Mouse (Mus musculus) heart, embryonic 11.5 days (tissue): ENCODE results near the gene Tbc1d4. TPM values are rescaled to one million over a fixed set of nuclear protein-coding genes. Genes with fewer than 3 reads are reported as not detected.
A peak's percentile ranks its signal among the peaks of the same experiment; 100 is the strongest.

ENCODE experiments used
- ATAC-seq: fragments of 200-750 bp; cut with Nextera tagmentation; replicated peaks from 2 replicates; pipeline ENCODE4 v1.8.0; 2017; ENCODE audit warnings: moderate library complexity; ENCODE audit not compliant: insufficient number of reproducible peaks, low FRiP score, low TSS enrichment
- H3K27ac ChIP-seq: fragments of 300-500 bp; sonication (generic); 2 replicates; pipeline ENCODE4 v1.5.1; 2014; ENCODE audit warnings: mild to moderate bottlenecking, low read depth, low read length
- H3K27me3 ChIP-seq: fragments of 300-500 bp; sonication (generic); 2 replicates; pipeline ENCODE4 v1.6.1; 2014; ENCODE audit warnings: mild to moderate bottlenecking, low read length, mixed read lengths; ENCODE audit not compliant: control insufficient read depth, insufficient read depth
- H3K36me3 ChIP-seq: fragments of 300-500 bp; sonication (generic); 2 replicates; pipeline ENCODE4 v1.6.1; 2014; ENCODE audit warnings: mild to moderate bottlenecking, low read length, moderate library complexity, mixed read lengths; ENCODE audit not compliant: control insufficient read depth, insufficient read depth
- H3K4me1 ChIP-seq: fragments of 300-500 bp; sonication (generic); 2 replicates; pipeline ENCODE4 v1.6.1; 2014; ENCODE audit warnings: low read length; ENCODE audit not compliant: control insufficient read depth, insufficient read depth
- H3K4me2 ChIP-seq: fragments of 300-500 bp; sonication (generic); 2 replicates; pipeline ENCODE4 v1.6.1; 2014; ENCODE audit warnings: mild to moderate bottlenecking, moderate library complexity
- H3K4me3 ChIP-seq: fragments of 300-500 bp; sonication (generic); 2 replicates; pipeline ENCODE4 v1.5.1; 2014; ENCODE audit warnings: low read depth, low read length
- H3K9ac ChIP-seq: fragments of 300-500 bp; sonication (generic); 2 replicates; pipeline ENCODE4 v1.6.1; 2014; ENCODE audit warnings: mild to moderate bottlenecking, low read depth, low read length, moderate library complexity
- H3K9me3 ChIP-seq: fragments of 300-500 bp; sonication (generic); replicated peaks from 2 replicates; pipeline ENCODE4 v1.6.1; 2016; ENCODE audit warnings: low read length; ENCODE audit not compliant: control insufficient read depth
- WGBS: fragments of 180-500 bp; shearing (Covaris S2); extraction: QIAGEN DNeasy Blood & Tissue Kit; methylation state at CpG from one replicate; pipeline ENCODE4 v1.1.7; 2014; ENCODE audit not compliant: insufficient replicate concordance; 5-methylcytosine and 5-hydroxymethylcytosine counted together
- polyA plus RNA-seq: library from polyadenylated mRNA; unstranded; fragments of >200 nt; fragmentation: Nextera tagmentation; extraction: Ambion mirVana; gene quantifications from 2 replicates; pipeline ENCODE4 v1.2.1, GENCODE M21; 2014

Tbc1d4 gene
- 15.0 and 16.3 TPM in 2 replicates for polyA plus RNA-seq

DNA sequence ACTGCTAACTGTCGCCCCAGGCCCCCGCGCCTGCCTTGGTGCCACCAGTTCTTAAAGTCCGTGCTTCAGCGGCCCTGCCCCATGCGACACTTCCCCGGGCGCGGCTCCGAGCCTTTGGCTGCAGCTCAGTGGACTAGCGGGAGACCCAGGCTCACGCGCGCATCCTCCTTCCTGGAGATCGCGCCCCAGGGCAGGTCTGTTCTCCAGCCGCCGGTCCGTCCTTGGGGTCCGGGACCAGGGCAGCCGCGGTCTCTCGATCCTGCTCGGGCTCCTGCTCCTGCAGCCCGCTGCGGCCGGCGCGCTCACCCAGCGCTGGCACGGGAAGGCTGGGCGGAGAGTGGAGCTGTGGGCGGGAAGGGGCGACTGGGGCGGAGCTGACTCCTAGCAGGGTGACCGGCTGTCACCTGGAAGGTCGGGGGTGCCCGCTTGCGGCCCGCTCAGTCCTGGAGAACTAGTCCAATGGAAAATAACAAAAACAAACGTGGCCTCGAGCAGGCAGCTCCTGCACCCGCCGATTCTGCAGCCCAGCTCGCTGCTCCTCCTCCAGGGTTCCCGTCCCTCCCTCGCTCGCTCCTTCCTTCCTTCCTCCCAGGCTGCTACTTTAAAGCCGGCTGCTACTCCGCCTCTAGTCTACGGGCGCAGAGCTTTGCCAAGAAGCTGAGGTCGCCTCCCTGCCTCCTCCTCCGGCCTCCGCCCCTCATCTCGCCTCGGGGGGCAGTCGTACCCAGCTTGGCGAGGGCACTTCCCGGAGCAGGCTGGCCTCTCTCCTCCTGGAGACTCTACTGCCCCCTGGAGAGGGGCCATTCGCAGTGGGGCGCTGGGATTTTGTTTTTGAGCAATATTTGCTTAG is at the start of gene Tbc1d4:
Gene Tbc1d4 (minus strand): TSS at position 673 of the 850 bp plus-strand sequence.
- WGBS, result under 1% methylated on average over 60 of the region's 62 CpGs

DNA sequence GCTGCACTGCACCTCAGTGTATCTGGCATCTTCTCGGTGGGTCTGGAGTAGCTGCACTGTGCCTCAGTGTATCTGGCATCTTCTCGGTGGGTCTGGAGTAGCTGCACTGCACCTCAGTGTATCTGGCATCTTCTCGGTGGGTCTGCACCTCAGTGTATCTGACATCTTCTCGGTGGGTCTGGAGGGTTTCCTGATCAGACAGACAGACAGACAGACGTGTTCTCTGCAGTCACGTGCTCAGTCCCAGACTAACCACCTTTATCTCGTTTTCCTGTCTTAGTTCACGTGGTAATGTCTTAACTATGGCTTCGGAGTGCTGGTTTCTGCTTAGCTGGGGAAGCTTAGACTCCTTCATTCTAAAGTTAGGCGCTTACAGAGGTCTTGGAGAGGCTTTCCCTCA is 47.3 kb upstream of the Tbc1d4 start:
- H3K36me3 ChIP-seq, result no peaks in the 10 kb centered on the region
- no peaks in the 10 kb centered on the region for H3K4me1 ChIP-seq
- H3K9ac ChIP-seq, result no peak overlapping the region
- WGBS, result 66% methylated on average over 10 of the region's 10 CpGs
- H3K27ac ChIP-seq, result no peak overlapping the region
- ATAC-seq, result no peak
- H3K4me3 ChIP-seq, result no peak overlapping the region
- no peaks in the 10 kb centered on the region for H3K9me3 ChIP-seq
- H3K4me2 ChIP-seq, result no peak overlapping the region
- no peaks in the 10 kb centered on the region for H3K27me3 ChIP-seq

More for the DNA sequence above, at the start of gene Tbc1d4:
- peak; percentile 81 for ATAC-seq
- Histone ChIP-seq H3K4me2 (peak within 1 kb of the TSS; percentile 95), H3K9me3 (no peaks in the 10 kb centered on the region), H3K27me3 (no peaks in the 10 kb centered on the region), H3K36me3 (no peaks in the 10 kb centered on the region), H3K9ac (peak within 1 kb of the TSS; percentile 87), H3K4me1 (no peaks in the 10 kb centered on the region), H3K4me3 (peak within 1 kb of the TSS; percentile 84), H3K27ac (peak within 1 kb of the TSS; percentile 77)

GRCm38 (mm10) chr14:101654526-101654909 is 45.5 kb upstream of the Tbc1d4 start:
- WGBS, result 2% methylated on average over 10 of the region's 10 CpGs
- H3K9me3 ChIP-seq, result no peaks in the 10 kb centered on the region
- H3K4me2 ChIP-seq, result peak overlapping the region; percentile 88
- ATAC-seq, result 0 out of 2 replicates have a peak, but pooled peaks have one; percentile 4
- peak overlapping the region; percentile 96 for H3K4me3 ChIP-seq
- H3K4me1 ChIP-seq, result no peaks in the 10 kb centered on the region
- H3K9ac ChIP-seq, result peak overlapping the region; percentile 78
- H3K27ac ChIP-seq, result no peak overlapping the region
- no peaks in the 10 kb centered on the region for H3K27me3 ChIP-seq
- no peaks in the 10 kb centered on the region for H3K36me3 ChIP-seq

DNA sequence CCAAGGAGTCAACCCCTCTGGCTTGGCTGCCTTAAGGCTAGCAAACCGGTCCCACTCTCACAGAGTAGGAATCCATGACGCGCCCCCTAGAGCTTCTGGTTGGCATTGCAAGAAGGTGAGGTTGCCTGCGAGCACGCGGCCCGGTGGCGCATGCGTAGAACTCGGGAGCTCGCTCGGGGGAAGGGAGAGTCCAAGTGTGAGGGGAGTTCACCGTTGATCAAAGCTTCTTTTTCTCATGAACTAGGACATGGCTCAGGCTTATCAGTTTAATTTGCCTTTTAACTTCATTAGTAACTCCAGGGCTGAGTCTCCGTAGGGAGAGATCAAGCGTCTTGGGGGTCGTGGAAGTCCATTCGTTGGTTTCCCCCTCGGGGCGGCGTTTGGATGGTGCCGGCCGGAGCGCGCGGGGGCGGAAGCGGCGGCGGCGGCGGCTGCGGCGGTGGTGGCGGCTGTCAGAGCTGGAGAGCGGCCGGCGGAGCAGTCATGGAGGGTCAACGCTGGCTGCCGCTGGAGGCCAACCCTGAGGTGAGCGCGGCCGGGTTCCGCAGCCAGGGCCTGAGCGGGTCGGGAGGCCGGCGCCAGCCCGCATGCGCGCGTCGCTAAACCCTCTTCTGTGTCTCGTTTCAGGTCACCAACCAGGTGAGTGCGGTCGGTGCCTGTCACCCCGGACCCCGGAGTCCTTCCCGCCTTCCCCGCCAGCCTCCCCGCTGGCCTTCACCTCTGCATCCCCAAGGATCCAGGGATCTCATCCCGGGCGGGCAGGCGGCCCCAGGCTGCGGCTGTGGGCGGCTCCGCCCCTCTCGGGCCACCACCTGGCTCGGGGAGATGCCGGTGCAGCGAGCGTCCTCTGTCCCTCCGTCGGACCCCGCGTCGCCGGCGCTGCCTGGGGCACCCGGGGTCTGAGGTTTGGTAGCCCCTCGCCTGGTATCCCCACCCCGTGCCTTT is 44.9 kb upstream of the Tbc1d4 start, which contains the start of gene Uchl3:
Gene Uchl3 (plus strand): TSS at position 387 of the 945 bp plus-strand sequence.
- Histone ChIP-seq H3K4me2 (peak within 1 kb of the TSS; percentile 88), H3K4me3 (peak within 1 kb of the TSS; percentile 96), H3K9ac (peak within 1 kb of the TSS; percentile 78), H3K36me3 (no peaks in the 10 kb centered on the region), H3K27me3 (no peaks in the 10 kb centered on the region), H3K27ac (peak within 1 kb of the TSS; percentile 70), H3K4me1 (no peaks in the 10 kb centered on the region), H3K9me3 (no peaks in the 10 kb centered on the region)
- WGBS, result under 1% methylated on average over 79 of the region's 81 CpGs
- peak; percentile 85 for ATAC-seq

- Histone ChIP-seq H3K9me3 (no peaks in the 10 kb centered on the region), H3K27me3 (no peaks in the 10 kb centered on the region), H3K9ac (no peak overlapping the region), H3K27ac (no peak overlapping the region), H3K36me3 (no peaks in the 10 kb centered on the region), H3K4me2 (no peak overlapping the region), H3K4me3 (no peak overlapping the region), H3K4me1 (no peaks in the 10 kb centered on the region)
- 90% methylated on average over 6 of the region's 6 CpGs for WGBS
- no peak for ATAC-seq
These were observed 43.6 kb upstream of the Tbc1d4 start for GRCm38 (mm10) chr14:101652571-101652970.

DNA sequence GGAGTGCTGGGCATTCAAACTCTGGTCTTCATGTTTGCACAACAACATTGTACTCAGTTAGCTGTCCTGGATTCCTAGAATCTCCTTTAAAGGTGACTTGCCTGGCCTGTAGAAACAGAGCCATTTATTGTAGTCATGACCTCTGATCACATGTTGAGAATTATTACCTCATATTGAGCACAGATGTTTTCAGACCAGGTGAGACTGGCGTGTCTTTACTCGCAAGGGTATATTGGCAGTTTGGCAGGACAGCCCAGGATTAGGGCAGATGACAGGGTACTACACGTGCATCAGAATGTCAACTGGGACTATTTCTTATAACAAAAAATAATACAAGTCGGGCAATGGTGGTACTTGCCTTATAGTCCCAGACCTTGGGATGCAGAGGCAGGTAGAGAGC is 41.6 kb upstream of the Tbc1d4 start:
- Histone ChIP-seq H3K4me2 (no peak overlapping the region), H3K4me3 (no peak overlapping the region)

DNA sequence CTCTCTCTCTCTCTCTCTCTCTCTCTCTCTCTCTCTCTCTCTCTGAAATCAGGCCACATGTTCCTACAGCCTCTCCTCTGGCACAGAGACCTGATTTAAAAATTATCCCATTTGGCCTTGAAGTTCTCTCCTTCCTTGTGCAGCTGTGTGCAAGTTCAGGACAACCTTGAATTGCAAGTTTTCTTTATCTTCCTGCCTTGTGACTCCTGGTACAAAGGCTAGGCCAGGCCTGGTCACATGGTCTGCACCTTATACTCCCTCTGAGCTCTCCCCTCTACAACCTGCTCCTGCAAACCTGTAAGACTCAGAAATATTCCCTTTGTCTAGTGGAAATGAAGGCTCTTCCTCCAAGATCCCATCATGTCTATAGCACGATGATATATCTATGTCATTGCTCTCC is 36.0 kb upstream of the Tbc1d4 start:
- Histone ChIP-seq H3K4me1 (no peaks in the 10 kb centered on the region), H3K9ac (no peak overlapping the region), H3K36me3 (no peaks in the 10 kb centered on the region), H3K9me3 (no peaks in the 10 kb centered on the region), H3K4me2 (no peak overlapping the region), H3K27ac (no peak overlapping the region), H3K27me3 (no peaks in the 10 kb centered on the region), H3K4me3 (no peak overlapping the region)
- ATAC-seq, result no peak
- 77% methylated on average over 1 of the region's 1 CpGs for WGBS

More for the DNA sequence above, 41.6 kb upstream of the Tbc1d4 start:
- no peak for ATAC-seq
- Histone ChIP-seq H3K27ac (no peak overlapping the region), H3K27me3 (no peaks in the 10 kb centered on the region), H3K4me1 (no peaks in the 10 kb centered on the region), H3K9me3 (no peaks in the 10 kb centered on the region), H3K9ac (no peak overlapping the region), H3K36me3 (no peaks in the 10 kb centered on the region)
- WGBS, result 72% methylated on average over 4 of the region's 4 CpGs

- under 1% methylated on average over 38 of the region's 39 CpGs for WGBS
- ATAC-seq, result peak; percentile 95
- Histone ChIP-seq H3K9ac (peak within 1 kb of the TSS; percentile 82), H3K4me2 (peak within 1 kb of the TSS; percentile 66), H3K27me3 (no peaks in the 10 kb centered on the region), H3K27ac (peak within 1 kb of the TSS; percentile 64), H3K36me3 (no peaks in the 10 kb centered on the region), H3K4me1 (no peaks in the 10 kb centered on the region), H3K4me3 (peak within 1 kb of the TSS; percentile 76), H3K9me3 (no peaks in the 10 kb centered on the region)
These were observed 31.3 kb upstream of the Tbc1d4 start, which contains the start of gene Commd6 for GRCm38 (mm10) chr14:101640153-101640843. Gene Commd6, minus strand, starts transcription at chr14:101640686.
